Mouse (Mus musculus) kidney, adult 2 months (tissue): ENCODE data around the gene Nek3. TPM values are rescaled to one million over a fixed set of nuclear protein-coding genes. Genes with fewer than 3 reads are reported as not detected.
A peak's percentile ranks its signal among the peaks of the same experiment; 100 is the strongest.

Experiments used
- DNase-seq: peaks from one replicate; pipeline ENCODE4 v3.0.0; 2021
- H3K27ac ChIP-seq: fragments of 200-500 bp; 2 replicates; pipeline ENCODE4 v1.5.1; 2012; ENCODE audit warnings: low read depth, low read length, control low read depth, inconsistent platforms; ENCODE audit not compliant: insufficient read depth
- H3K27me3 ChIP-seq: fragments of 200-500 bp; replicated peaks from 2 replicates; pipeline ENCODE4 v1.6.1; 2012; ENCODE audit warnings: mild to moderate bottlenecking, moderate library complexity, low read length, inconsistent platforms; ENCODE audit not compliant: control insufficient read depth, insufficient read depth
- H3K36me3 ChIP-seq: fragments of 200-500 bp; 2 replicates; pipeline ENCODE4 v1.6.1; 2012; ENCODE audit warnings: mild to moderate bottlenecking, moderate library complexity, low read length, inconsistent platforms; ENCODE audit not compliant: control insufficient read depth, insufficient read depth
- H3K4me1 ChIP-seq: fragments of 200-500 bp; 2 replicates; pipeline ENCODE4 v1.6.1; 2011; ENCODE audit warnings: low read length; ENCODE audit not compliant: control insufficient read depth, insufficient read depth
- H3K4me3 ChIP-seq: fragments of 200-500 bp; 2 replicates; pipeline ENCODE4 v1.5.1; 2011; ENCODE audit warnings: mild to moderate bottlenecking, low read depth, low read length, control low read depth; ENCODE audit not compliant: insufficient read depth
- CTCF ChIP-seq: fragments of 200-500 bp; conservative IDR thresholded peaks from 2 replicates; pipeline ENCODE4 v1.5.1; 2011; ENCODE audit warnings: low read depth, mild to moderate bottlenecking, control low read depth, low read length, moderate library complexity, mixed read lengths; ENCODE audit not compliant: insufficient read depth, insufficient read length
- POLR2A ChIP-seq: fragments of 200-500 bp; IDR thresholded peaks from one replicate; pipeline ENCODE4 v1.6.1; 2011; ENCODE audit warnings: low read depth, low read length, control low read depth
- WGBS: fragments of 180-500 bp; shearing (Covaris S2); methylation state at CpG from one replicate; pipeline ENCODE4 v1.1.7; 2018; 5-methylcytosine and 5-hydroxymethylcytosine counted together
- polyA plus RNA-seq: library from polyadenylated mRNA; depleted of rRNA; stranded (reverse); fragments of >200 nt; gene quantifications from 2 replicates; pipeline ENCODE4 v1.2.3, GENCODE M21; 2012; rRNA removed

Nek3 gene
- polyA plus RNA-seq, 1 experiment, result 1.7 TPM

DNA sequence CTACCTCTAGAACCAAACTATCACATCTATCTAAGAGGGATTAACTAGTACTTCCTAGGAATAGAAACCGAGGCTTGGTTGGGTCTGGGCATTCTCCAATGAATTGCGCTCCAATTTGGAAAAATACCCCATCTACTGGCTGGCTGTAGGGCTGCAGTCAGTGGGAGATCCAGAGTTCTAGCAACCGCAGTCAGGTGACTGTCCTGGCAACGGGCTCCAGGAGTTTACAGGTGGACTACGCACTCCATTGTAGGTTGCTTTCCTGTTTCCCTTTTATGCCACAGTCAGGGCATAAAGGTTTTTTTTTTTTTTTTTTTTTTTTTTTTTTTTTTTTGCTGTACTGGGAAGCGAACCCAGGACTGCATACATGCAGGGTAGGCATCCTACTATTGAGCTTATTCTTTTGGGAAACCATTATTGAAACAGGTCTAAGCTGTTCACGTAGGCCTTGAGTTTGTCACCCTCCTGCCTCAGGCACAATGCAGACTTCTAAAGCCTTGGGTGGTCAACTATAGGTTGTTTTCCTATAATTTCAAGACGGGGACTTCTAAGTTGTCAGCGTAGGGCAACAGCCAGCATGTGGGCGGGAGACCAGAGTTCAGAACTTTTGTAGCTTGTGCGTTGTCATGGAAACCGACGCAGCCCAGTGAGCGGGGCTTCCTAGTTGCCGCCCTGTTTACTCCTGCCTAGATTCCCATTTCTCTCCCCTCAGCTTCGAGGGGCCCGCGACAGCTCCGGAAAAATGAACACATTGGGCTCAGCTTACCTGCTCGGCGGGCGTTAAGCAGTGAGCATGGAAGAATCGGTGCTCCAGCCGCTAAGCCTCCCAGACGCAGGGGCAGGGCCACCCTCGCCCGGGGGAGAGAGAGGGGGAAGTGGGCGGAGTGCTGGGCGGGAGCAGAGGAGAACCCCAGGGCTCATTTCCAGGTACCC is 41.7 kb downstream of the Nek3 start, which contains the start of gene Nek5:
Gene Nek5 (minus strand): TSS at position 834 of the 933 bp plus-strand sequence.
- Histone ChIP-seq H3K4me3 (peak within 1 kb of the TSS; percentile 47), H3K36me3 (no peaks in the 10 kb centered on the region), H3K27ac (no peak within 1 kb of the TSS), H3K27me3 (no peaks in the 10 kb centered on the region), H3K4me1 (no peaks in the 10 kb centered on the region)
- TF ChIP-seq POLR2A (no peak), CTCF (peak; percentile 70)
- 2% methylated on average over 29 of the region's 29 CpGs for WGBS
- DNase-seq, result peak; percentile 70

DNA sequence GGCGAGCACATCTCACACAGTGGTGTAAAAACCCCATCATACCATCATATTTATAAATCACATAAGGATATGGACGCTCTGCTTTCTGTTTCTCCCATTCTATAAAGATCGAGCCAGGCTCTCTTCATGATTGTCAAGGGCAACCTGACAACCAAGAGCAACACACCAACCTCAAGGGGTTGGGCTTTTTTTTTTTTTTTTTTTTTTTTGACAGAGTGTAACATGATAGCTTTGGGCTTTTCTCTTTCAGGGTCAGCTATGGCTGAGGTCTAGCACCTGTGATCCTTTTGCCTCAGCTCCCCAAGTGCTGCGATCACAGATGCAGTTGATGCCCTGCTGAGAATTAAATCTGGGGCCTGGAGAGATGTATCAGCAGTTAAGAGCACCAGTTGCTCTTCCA is 59.2 kb downstream of the Nek3 start:
- Histone ChIP-seq H3K4me1 (no peaks in the 10 kb centered on the region), H3K4me3 (no peak overlapping the region), H3K27me3 (no peaks in the 10 kb centered on the region), H3K27ac (no peak overlapping the region), H3K36me3 (no peaks in the 10 kb centered on the region)
- TF ChIP-seq CTCF (no peak), POLR2A (no peak)
- no peak for DNase-seq
- 74% methylated on average over 4 of the region's 4 CpGs for WGBS

- Histone ChIP-seq H3K27ac (no peak overlapping the region), H3K4me3 (no peak overlapping the region), H3K36me3 (no peaks in the 10 kb centered on the region), H3K27me3 (no peaks in the 10 kb centered on the region), H3K4me1 (no peaks in the 10 kb centered on the region)
- DNase-seq, result no peak
- TF ChIP-seq CTCF (peak; percentile 42; the same call in 1 of the 2 replicates), POLR2A (no peak)
- 39% methylated on average over 8 of the region's 8 CpGs for WGBS
Measured at GRCm38 (mm10) chr8:22091568-22091967, 74.7 kb downstream of the Nek3 start.

DNA sequence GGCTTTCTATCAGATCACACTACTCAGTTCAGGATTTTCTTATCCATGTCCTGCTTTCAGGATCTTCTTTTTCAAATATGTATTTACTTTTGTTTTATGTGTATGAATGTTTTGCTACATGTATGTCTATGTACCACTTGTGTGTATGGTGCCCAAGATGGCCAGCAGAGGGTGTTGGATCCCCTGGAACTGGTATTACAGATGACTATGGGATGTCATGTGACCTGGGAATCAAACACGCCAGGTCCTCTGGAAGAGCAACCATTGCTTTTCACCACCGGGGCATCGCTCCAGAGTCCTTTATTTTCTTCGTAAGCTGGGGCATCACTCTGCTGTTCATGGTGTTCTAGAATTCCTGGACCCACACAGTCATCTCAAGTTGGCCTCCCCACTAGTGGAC is 77.0 kb downstream of the Nek3 start:
- no peak for DNase-seq
- Histone ChIP-seq H3K4me3 (no peak overlapping the region), H3K36me3 (no peaks in the 10 kb centered on the region), H3K27me3 (no peaks in the 10 kb centered on the region; the same call in 1 of the 2 replicates), H3K27ac (no peak overlapping the region), H3K4me1 (no peaks in the 10 kb centered on the region)
- 91% methylated on average over 4 of the region's 4 CpGs for WGBS
- no peak for TF ChIP-seq CTCF
- TF ChIP-seq POLR2A, result no peak

- Histone ChIP-seq H3K4me3 (no peak overlapping the region), H3K27ac (no peak overlapping the region), H3K36me3 (no peaks in the 10 kb centered on the region), H3K27me3 (no peaks in the 10 kb centered on the region), H3K4me1 (no peaks in the 10 kb centered on the region)
- 79% methylated on average over 9 of the region's 9 CpGs for WGBS
- TF ChIP-seq POLR2A (no peak), CTCF (no peak)
- no peak for DNase-seq
Measured at GRCm38 (mm10) chr8:22079313-22080007, 86.8 kb downstream of the Nek3 start.

Other genes starting within 250 kb of the Nek3 start
- gene Defb15, start 233.7 kb downstream of the Nek3 start, polyA plus RNA-seq, result not detected in 2 replicates
- not detected in 2 replicates for gene Defb35, start 228.1 kb downstream of the Nek3 start, polyA plus RNA-seq
- not detected in 2 replicates for gene Defb13, start 219.7 kb downstream of the Nek3 start, polyA plus RNA-seq
- 0.05 TPM in 1 of 2 replicates, not detected in the other for gene Fam90a1a, start 207.7 kb downstream of the Nek3 start, polyA plus RNA-seq
- not detected in 2 replicates for gene Ccdc70, start 196.7 kb downstream of the Nek3 start, polyA plus RNA-seq
- gene Atp7b, start 106.1 kb downstream of the Nek3 start, polyA plus RNA-seq, result 1.1 and 1.4 TPM in 2 replicates
- 3.6 and 5.7 TPM in 2 replicates for gene Alg11, start 105.7 kb downstream of the Nek3 start, polyA plus RNA-seq
- gene Nek5, start 41.4 kb downstream of the Nek3 start, polyA plus RNA-seq, result 0.59 and 0.65 TPM in 2 replicates
- gene Ckap2, start 19.4 kb upstream of the Nek3 start, polyA plus RNA-seq, result 0.38 and 0.64 TPM in 2 replicates
- gene Vps36, start 26.4 kb upstream of the Nek3 start, polyA plus RNA-seq, result 12.0 and 15.0 TPM in 2 replicates
- gene Thsd1, start 60.9 kb upstream of the Nek3 start, polyA plus RNA-seq, result 2.7 and 3.1 TPM in 2 replicates
- gene Tpte, start 117.0 kb upstream of the Nek3 start, polyA plus RNA-seq, result not detected in 2 replicates
- gene Slc25a15, start 232.2 kb upstream of the Nek3 start, polyA plus RNA-seq, result 53.8 and 60.2 TPM in 2 replicates
- gene Mrps31, start 244.9 kb upstream of the Nek3 start, polyA plus RNA-seq, result 9.2 and 10.5 TPM in 2 replicates